In the genomic region with DNA sequence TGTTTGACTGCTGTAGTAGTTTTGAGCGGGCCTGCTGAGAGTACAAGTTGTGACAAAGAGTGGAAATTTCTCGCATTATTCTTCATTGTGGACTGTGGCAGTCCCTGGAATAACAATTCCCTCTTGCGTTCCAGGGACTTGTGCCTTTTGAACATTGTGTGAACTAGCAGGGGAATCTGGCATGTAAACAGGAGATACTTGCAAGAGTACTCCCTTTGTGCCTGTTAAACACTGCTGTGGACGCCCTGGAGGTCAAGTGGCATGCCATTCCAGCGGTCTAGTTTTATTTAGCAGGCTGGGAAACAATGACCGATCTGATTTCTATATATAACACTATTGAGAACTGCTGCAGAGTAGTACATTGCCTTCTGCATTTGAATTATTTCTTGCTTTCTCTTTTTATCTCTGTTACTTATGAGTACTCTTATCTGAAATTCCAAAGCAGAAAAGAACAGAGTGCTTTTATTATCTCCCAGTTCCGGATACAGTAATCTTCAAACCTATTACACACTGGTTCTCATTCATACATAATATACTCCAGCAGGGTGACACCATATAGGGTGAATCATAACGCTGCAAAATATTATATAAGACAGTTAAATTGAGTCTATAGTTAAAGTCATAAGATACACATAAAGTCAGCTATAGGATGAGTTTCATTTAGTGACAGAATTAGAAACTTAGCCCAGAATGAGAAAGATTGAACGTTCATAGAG, we compare ENCODE assay signal across 11 mouse cellular contexts. TPM values are rescaled to one million over a fixed set of nuclear protein-coding genes. Genes with fewer than 3 reads are reported as not detected.
DNase-seq lines count a peak whose midpoint lies in the region; ATAC-seq and TF ChIP-seq lines count a peak whose summit lies in the region.
"Had no signal": no experiment of that assay in that cellular context is flagged by ENCODE, and none has a peak within 500 bp of the region (broad histone marks: within the 10 kb centered on the region; RNA-seq: fewer than 3 reads in every experiment).

TSS of gene Tecrl (minus strand) at position 350 of the 716 bp plus-strand sequence.

- peaks cover 9% of the 10 kb centered on the region for H3K4me1 ChIP-seq in midbrain, embryonic 10.5 days
- 0 out of 2 replicates have a peak, but pooled peaks cover 2% of the 10 kb centered on the region for H3K4me1 ChIP-seq in midbrain, postnatal 0 days (ENCODE audit: insufficient read depth, low read length)
- no peaks in the 10 kb centered on the region for H3K4me1 ChIP-seq in heart, embryonic 11.5 days (ENCODE audit: control insufficient read depth, insufficient read depth, low read length)
- H3K4me1 ChIP-seq in lung, adult 2 months (ENCODE audit: control insufficient read depth, insufficient read depth, low read length): peaks cover 2% of the 10 kb centered on the region; the same call in 1 of the 2 replicates
- H3K4me1 ChIP-seq: stomach, embryonic 15.5 days had no signal

- 43% methylated on average over 9 of the region's 9 CpGs for WGBS in midbrain, embryonic 10.5 days
- 27% methylated on average over 9 of the region's 9 CpGs for WGBS in midbrain, postnatal 0 days
- WGBS in heart, embryonic 11.5 days (ENCODE audit: insufficient replicate concordance): 18% methylated on average over 9 of the region's 9 CpGs
- 14% methylated on average over 9 of the region's 9 CpGs for WGBS in lung, adult 2 months

- H3K36me3 ChIP-seq in midbrain, embryonic 10.5 days: no peaks in the 10 kb centered on the region
- H3K36me3 ChIP-seq in midbrain, postnatal 0 days (ENCODE audit: insufficient read depth, low read length): no peaks in the 10 kb centered on the region
- H3K36me3 ChIP-seq in heart, embryonic 11.5 days (ENCODE audit: control insufficient read depth, insufficient read depth, low read length): no peaks in the 10 kb centered on the region
- H3K36me3 ChIP-seq: stomach, embryonic 15.5 days had no signal

- 0 out of 2 replicates have a peak within 1 kb of the TSS, but pooled peaks have one; percentile 55 for H3K27ac ChIP-seq in midbrain, embryonic 10.5 days (replicated peaks)
- no peak within 1 kb of the TSS for H3K27ac ChIP-seq in midbrain, postnatal 0 days (ENCODE audit: low read depth, low read length)
- peak within 1 kb of the TSS; percentile 80 for H3K27ac ChIP-seq in heart, embryonic 11.5 days (ENCODE audit: low read depth, low read length)
- H3K27ac ChIP-seq: stomach, embryonic 15.5 days had no signal

- H3K4me2 ChIP-seq in midbrain, postnatal 0 days (ENCODE audit: low read depth, low read length, poor library complexity, severe bottlenecking): no peak within 1 kb of the TSS
- peak within 1 kb of the TSS; percentile 48 for H3K4me2 ChIP-seq in heart, embryonic 11.5 days
- H3K4me2 ChIP-seq: stomach, embryonic 15.5 days had no signal

- no peaks in the 10 kb centered on the region for H3K9me3 ChIP-seq in midbrain, embryonic 10.5 days (replicated peaks)
- H3K9me3 ChIP-seq in midbrain, postnatal 0 days (ENCODE audit: low read length): no peaks in the 10 kb centered on the region
- no peaks in the 10 kb centered on the region for H3K9me3 ChIP-seq in heart, embryonic 11.5 days (replicated peaks; ENCODE audit: control insufficient read depth, low read length)
- H3K9me3 ChIP-seq: stomach, embryonic 15.5 days had no signal

- H3K27me3 ChIP-seq in midbrain, embryonic 10.5 days (ENCODE audit: low read depth, poor library complexity, severe bottlenecking): no peaks in the 10 kb centered on the region
- H3K27me3 ChIP-seq in midbrain, postnatal 0 days (ENCODE audit: insufficient read depth, low read length): no peaks in the 10 kb centered on the region
- H3K27me3 ChIP-seq in heart, embryonic 11.5 days (ENCODE audit: control insufficient read depth, insufficient read depth, low read length): no peaks in the 10 kb centered on the region
- H3K27me3 ChIP-seq: stomach, embryonic 15.5 days had no signal

- H3K9ac ChIP-seq in midbrain, postnatal 0 days (replicated peaks; ENCODE audit: low read length, poor library complexity, severe bottlenecking): no peak within 1 kb of the TSS
- peak within 1 kb of the TSS; percentile 65; the same call in 1 of the 2 replicates for H3K9ac ChIP-seq in heart, embryonic 11.5 days (ENCODE audit: low read depth, low read length)
- H3K9ac ChIP-seq: stomach, embryonic 15.5 days had no signal

- ATAC-seq in midbrain, postnatal 0 days (ENCODE audit: low FRiP score): no peak
- peak; percentile 65 for ATAC-seq in heart, embryonic 11.5 days (replicated peaks; ENCODE audit: insufficient number of reproducible peaks, low FRiP score, low TSS enrichment)

- TF ChIP-seq POLR2A in lung, adult 2 months (IDR thresholded peaks at IDR 0.05; ENCODE audit: borderline replicate concordance, extremely low read depth, low read depth, low read length): no peak

- TF ChIP-seq CTCF in midbrain, postnatal 0 days (IDR thresholded peaks at IDR 0.05): no peak
- TF ChIP-seq CTCF in lung, adult 2 months (IDR thresholded peaks at IDR 0.05; ENCODE audit: insufficient read depth, low read length): no peak

- DNase-seq in midbrain, embryonic 10.5 days (ENCODE audit: low spot score): no peak
- DNase-seq in midbrain, postnatal 0 days (ENCODE audit: low spot score): no peak
- DNase-seq in lung, adult 2 months: peak; percentile 44
- peak; percentile 16 for DNase-seq in retina, postnatal 1 day
- DNase-seq in layer of hippocampus, postnatal 14 days (ENCODE audit: low spot score in 2 of 2): no peak
- no peak for DNase-seq in kidney, postnatal 25 days
- no peak for DNase-seq in right cerebral cortex, postnatal 14 days
- DNase-seq: kidney, adult 2 months had no signal

- H3K4me3 ChIP-seq in midbrain, embryonic 10.5 days: no peak within 1 kb of the TSS
- no peak within 1 kb of the TSS for H3K4me3 ChIP-seq in midbrain, postnatal 0 days (ENCODE audit: low read depth, low read length)
- peak within 1 kb of the TSS; percentile 36 for H3K4me3 ChIP-seq in heart, embryonic 11.5 days (ENCODE audit: low read depth, low read length)
- H3K4me3 ChIP-seq in lung, adult 2 months (replicated peaks; ENCODE audit: extremely low read depth, low read depth, low read length): no peak within 1 kb of the TSS
- H3K4me3 ChIP-seq: stomach, embryonic 15.5 days had no signal

RNA-seq across cellular contexts. Expression of gene Tecrl, which starts in this region (rescaled TPM):
- 0.15 and 0.23 TPM in 2 replicates for polyA plus RNA-seq in midbrain, embryonic 10.5 days (2016; fragmentation: Nextera tagmentation; extraction: Ambion mirVana)
- total RNA-seq in midbrain, postnatal 0 days (2014; rRNA removed): 0.19 and 0.22 TPM in 2 replicates
- polyA plus RNA-seq in midbrain, postnatal 0 days (2015; fragmentation: Nextera tagmentation; extraction: Ambion mirVana): 0.09 and 0.57 TPM in 2 replicates
- polyA plus RNA-seq in heart, embryonic 11.5 days (2014; fragmentation: Nextera tagmentation; extraction: Ambion mirVana): 36.9 and 38.5 TPM in 2 replicates
- 0.79 and 0.82 TPM in 2 replicates for polyA plus RNA-seq in lung, adult 2 months (2012; rRNA removed)
- total RNA-seq in layer of hippocampus, postnatal 14 days (2021): under 1 TPM; 0.23 to 0.62 TPM
- total RNA-seq: monocyte, adult 5-6 weeks had no signal

Comparison
In these comparisons a context has a peak if more than half of its experiments do, and no peak if none do; other contexts are left out.
1. RNA of gene Tecrl (polyA plus RNA-seq): 36.9 to 38.5 TPM in heart, embryonic 11.5 days; 0.79 to 0.82 TPM in lung, adult 2 months, 0.09 to 0.57 TPM in midbrain, postnatal 0 days and 0.15 to 0.23 TPM in midbrain, embryonic 10.5 days; every median in the first group is over 10 times any median in the second.
2. Peak in DNase-seq in lung, adult 2 months; RNA of the gene not detected or under 1 TPM.